Mouse (Mus musculus) CH12.LX (cell line): ENCODE measurements around the gene Ptcd3. TPM values are rescaled to one million over a fixed set of nuclear protein-coding genes. Genes with fewer than 3 reads are reported as not detected.

Experiments used
- DNase-seq: peaks from one replicate; pipeline ENCODE4 v3.0.0-alpha.2; 2013; ENCODE audit errors: extremely low read depth
- H3K27ac ChIP-seq: 2 replicates; pipeline ENCODE4 v1.5.1; 2012; ENCODE audit warnings: low read depth, mild to moderate bottlenecking, control low read depth, moderate library complexity; ENCODE audit not compliant: insufficient read depth
- H3K27me3 ChIP-seq: replicated peaks from 2 replicates; pipeline ENCODE3; 2012; ENCODE audit warnings: inconsistent platforms
- H3K36me3 ChIP-seq, 2 experiments: replicated peaks in 1 of 2; 2 replicates each; pipeline versions ENCODE3 to v1.6.1; 2012; ENCODE audit warnings: inconsistent platforms in 1 of 2, low read length in 1 of 2, mild to moderate bottlenecking in 1 of 2, mixed read lengths in 1 of 2, moderate library complexity in 1 of 2; ENCODE audit not compliant: control insufficient read depth in 1 of 2, insufficient read depth in 1 of 2
- H3K4me1 ChIP-seq, 2 experiments: 2 replicates each; pipeline ENCODE4 v1.6.1; 2012; ENCODE audit warnings: inconsistent platforms in 1 of 2, moderate library complexity in 1 of 2; ENCODE audit not compliant: insufficient read depth in 2 of 2, control insufficient read depth in 1 of 2
- H3K4me2 ChIP-seq: 2 replicates; pipeline ENCODE4 v1.6.1; 2012; ENCODE audit warnings: low read depth, mild to moderate bottlenecking, control low read depth; ENCODE audit not compliant: poor library complexity, insufficient read depth, severe bottlenecking
- H3K4me3 ChIP-seq, 3 experiments: fragments of 150-350 bp in 1 of 3; sonication (generic) in 1 of 3; replicated peaks in 1 of 3; 2 replicates each; pipeline versions ENCODE3 to v1.5.1; 2011 to 2012; ENCODE audit warnings: low read depth in 2 of 3, low read length in 2 of 3, mild to moderate bottlenecking in 2 of 3, moderate library complexity in 2 of 3, control low read depth in 1 of 3, improper control_type of control experiment in 1 of 3, inconsistent platforms in 1 of 3, mixed read lengths in 1 of 3; ENCODE audit not compliant: poor library complexity in 1 of 3
- H3K79me2 ChIP-seq: replicated peaks from 2 replicates; pipeline ENCODE4 v1.6.1; 2012; ENCODE audit warnings: mild to moderate bottlenecking, moderate library complexity; ENCODE audit not compliant: control insufficient read depth, poor library complexity, insufficient read depth, severe bottlenecking; ENCODE audit errors: extremely low read depth
- H3K9ac ChIP-seq: 2 replicates; pipeline ENCODE4 v1.6.1; 2012; ENCODE audit warnings: low read depth, mild to moderate bottlenecking, control low read depth, moderate library complexity; ENCODE audit not compliant: insufficient read depth
- H3K9me3 ChIP-seq: replicated peaks from 2 replicates; pipeline ENCODE3; 2012; ENCODE audit warnings: low read length, inconsistent platforms, mixed read lengths
- CHD2 ChIP-seq: IDR thresholded peaks from 2 replicates; pipeline ENCODE4 v1.6.1; 2011; ENCODE audit warnings: low read length, improper control_type of control experiment
- CTCF ChIP-seq, 2 experiments: IDR thresholded peaks in 1 of 2; conservative IDR thresholded peaks in 1 of 2; 2 replicates each; pipeline ENCODE4 v1.5.1; 2011 to 2012; ENCODE audit warnings: low read depth in 2 of 2, low read length in 2 of 2, improper control_type of control experiment in 1 of 2, inconsistent platforms in 1 of 2, mild to moderate bottlenecking in 1 of 2, moderate library complexity in 1 of 2
- E2F4 ChIP-seq: IDR thresholded peaks from 2 replicates; pipeline ENCODE4 v1.6.1; 2011; ENCODE audit warnings: low read depth, low read length, improper control_type of control experiment; ENCODE audit not compliant: insufficient replicate concordance
- ELF1 ChIP-seq: IDR thresholded peaks from 2 replicates; pipeline ENCODE4 v1.6.1; 2014; ENCODE audit warnings: low read depth, mild to moderate bottlenecking, inconsistent platforms, low read length, improper control_type of control experiment
- EP300 ChIP-seq: IDR thresholded peaks from 2 replicates; pipeline ENCODE4 v1.6.1; 2011; ENCODE audit warnings: low read length, improper control_type of control experiment
- GABPA ChIP-seq: IDR thresholded peaks from 2 replicates; pipeline ENCODE4 v1.6.1; 2012; ENCODE audit warnings: low read depth, low read length, improper control_type of control experiment, inconsistent platforms; ENCODE audit not compliant: insufficient replicate concordance
- HCFC1 ChIP-seq: IDR thresholded peaks from 2 replicates; pipeline ENCODE4 v1.6.1; 2012; ENCODE audit warnings: low read depth, mild to moderate bottlenecking, inconsistent platforms, low read length, improper control_type of control experiment
- JUN ChIP-seq: IDR thresholded peaks from 2 replicates; pipeline ENCODE4 v1.6.1; 2011; ENCODE audit warnings: low read depth, mild to moderate bottlenecking, low read length, improper control_type of control experiment, moderate library complexity; ENCODE audit not compliant: insufficient read depth
- JUND ChIP-seq: conservative IDR thresholded peaks from 2 replicates; pipeline ENCODE4 v1.6.1; 2011; ENCODE audit warnings: low read depth, low read length, improper control_type of control experiment
- KAT2A ChIP-seq: IDR thresholded peaks from 2 replicates; pipeline ENCODE4 v1.6.1; 2012; ENCODE audit warnings: low read length, improper control_type of control experiment, inconsistent platforms; ENCODE audit not compliant: insufficient replicate concordance
- MAFK ChIP-seq: IDR thresholded peaks from 2 replicates; pipeline ENCODE4 v1.6.1; 2011; ENCODE audit warnings: low read length, improper control_type of control experiment; ENCODE audit not compliant: insufficient replicate concordance
- MEF2A ChIP-seq: IDR thresholded peaks from 2 replicates; pipeline ENCODE4 v1.6.1; 2014; ENCODE audit warnings: low read depth, mild to moderate bottlenecking, inconsistent platforms, low read length, improper control_type of control experiment, borderline replicate concordance
- NELFE ChIP-seq: IDR thresholded peaks from 2 replicates; pipeline ENCODE4 v1.6.1; 2011; ENCODE audit warnings: low read depth, low read length, improper control_type of control experiment
- PAX5 ChIP-seq: IDR thresholded peaks from 2 replicates; pipeline ENCODE4 v1.6.1; 2012; ENCODE audit warnings: low read length, inconsistent platforms, mixed read lengths
- POLR2AphosphoS2 ChIP-seq: IDR thresholded peaks from 2 replicates; pipeline ENCODE4 v1.6.1; 2011; ENCODE audit warnings: low read depth, low read length, improper control_type of control experiment
- RAD21 ChIP-seq: IDR thresholded peaks from 2 replicates; pipeline ENCODE4 v1.6.1; 2011; ENCODE audit warnings: low read depth, mild to moderate bottlenecking, low read length, improper control_type of control experiment, moderate library complexity
- RCOR1 ChIP-seq: conservative IDR thresholded peaks from 2 replicates; pipeline ENCODE4 v1.6.1; 2012; ENCODE audit warnings: low read depth, mild to moderate bottlenecking, inconsistent platforms, low read length, improper control_type of control experiment
- SIN3A ChIP-seq: IDR thresholded peaks from 2 replicates; pipeline ENCODE4 v1.6.1; 2012; ENCODE audit warnings: low read length, improper control_type of control experiment, inconsistent platforms
- SMC3 ChIP-seq: IDR thresholded peaks from 2 replicates; pipeline ENCODE4 v1.6.1; 2011; ENCODE audit warnings: low read depth, low read length, improper control_type of control experiment
- TCF12 ChIP-seq: IDR thresholded peaks from 2 replicates; pipeline ENCODE4 v1.6.1; 2014; ENCODE audit warnings: low read depth, mild to moderate bottlenecking, inconsistent platforms, low read length, improper control_type of control experiment
- USF1 ChIP-seq: IDR thresholded peaks from 2 replicates; pipeline ENCODE4 v1.6.1; 2014; ENCODE audit warnings: low read depth, mild to moderate bottlenecking, inconsistent platforms, low read length, improper control_type of control experiment
- ZMIZ1 ChIP-seq: IDR thresholded peaks from 2 replicates; pipeline ENCODE4 v1.6.1; 2012; ENCODE audit warnings: low read depth, mild to moderate bottlenecking, inconsistent platforms, low read length, improper control_type of control experiment
- ZNF384 ChIP-seq: IDR thresholded peaks from 2 replicates; pipeline ENCODE4 v1.6.1; 2012; ENCODE audit warnings: low read depth, low read length, improper control_type of control experiment, inconsistent platforms
- dilution Hi-C: fragments of 300-500 bp; cut with MboI; formaldehyde crosslinking; loops from 2 replicates; pipeline ENCODE4 v1.14.3; 2020; ENCODE audit warnings: low sequenced_read_pairs; ENCODE audit not compliant: extremely low pct_unique_long_range_greater_than_20kb, extremely low pct_ligation_motif_present
- in situ Hi-C: fragments of 300-500 bp; cut with MboI; formaldehyde crosslinking; loops from 3 replicates; pipeline ENCODE4 v1.14.3; 2019; ENCODE audit warnings: low sequenced_read_pairs, low pct_ligation_motif_present, low pct_unique_long_range_greater_than_20kb, mixed read lengths
- polyA plus RNA-seq: library from polyadenylated mRNA; unstranded; fragments of >175 nt; gene quantifications from 2 replicates; pipeline ENCODE4 v1.2.1, GENCODE M21; 2012; ENCODE audit warnings: low read depth; ENCODE audit not compliant: insufficient read length
- total RNA-seq, 2 experiments: library from RNA; depleted of rRNA; stranded (reverse); fragments of 300-350 nt in 1 of 2; fragments of >200 nt in 1 of 2; gene quantifications; 2 replicates each; pipeline ENCODE4 v1.2.3; 2012 to 2014

Ptcd3 gene
- total and polyA plus RNA-seq, 3 experiments, result 76.6 to 169 (median 110) TPM

- peaks cover 4 to 27% of the 10 kb centered on the region in 2 experiments; a peak in 3 of 4 replicates for H3K4me1 ChIP-seq
- no peaks in the 10 kb centered on the region for H3K27me3 ChIP-seq
- TF ChIP-seq SIN3A (no peak), EP300 (no peak), JUND (no peak), PAX5 (no peak), POLR2AphosphoS2 (no peak), MAFK (no peak), MEF2A (no peak), RAD21 (no peak), E2F4 (no peak), RCOR1 (no peak), SMC3 (no peak), NELFE (no peak), GABPA (no peak), CTCF (conservative IDR thresholded peaks at IDR 0.05 in 1 of 2, IDR thresholded peaks at IDR 0.05 in 1 of 2; ENCODE audit: low read depth in 2 of 2, low read length in 2 of 2) (no peak), TCF12 (no peak), HCFC1 (no peak), KAT2A (no peak), JUN (no peak), ZNF384 (no peak)
- H3K9ac ChIP-seq, result no peak overlapping the region
- in situ Hi-C loops, result no loop called here
- no peak overlapping the region for H3K4me3 ChIP-seq
- H3K9me3 ChIP-seq, result no peaks in the 10 kb centered on the region
- no peak overlapping the region for H3K27ac ChIP-seq
- 0 out of 2 replicates have a peak, but pooled peaks cover 3% of the 10 kb centered on the region for H3K79me2 ChIP-seq
- DNase-seq, result no peak
- H3K36me3 ChIP-seq, result peaks cover 60 to 81% of the 10 kb centered on the region in 2 experiments
- dilution Hi-C loops, result no loop called here
- H3K4me2 ChIP-seq, result no peak overlapping the region
Observed at GRCm38 (mm10) chr6:71940912-71941311, 32.4 kb upstream of the Ptcd3 start.

DNA sequence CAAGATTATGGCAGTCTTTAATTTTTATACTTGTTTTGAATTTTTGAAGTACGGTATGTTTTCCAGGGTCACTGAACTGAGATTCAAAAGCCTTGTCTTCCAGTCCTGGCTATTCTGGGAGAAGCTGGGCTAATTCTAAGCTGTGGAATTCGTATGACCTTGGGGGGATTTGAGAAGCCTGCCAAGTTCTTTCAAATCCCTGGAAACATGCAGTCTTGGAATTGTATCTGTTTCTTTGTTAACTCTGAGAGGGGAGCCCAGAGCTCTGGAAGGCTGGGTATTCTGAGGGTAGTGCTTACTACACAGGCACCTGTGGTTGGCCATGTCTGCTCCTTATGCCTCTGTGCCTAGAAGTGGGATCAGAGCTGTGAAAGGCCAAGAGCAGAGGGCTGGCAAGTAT is 27.2 kb upstream of the Ptcd3 start:
- Histone ChIP-seq H3K27ac (no peak overlapping the region), H3K4me3 (no peak overlapping the region)
- TF ChIP-seq ELF1, result no peak
- no peak for TF ChIP-seq JUN
- no peak for TF ChIP-seq SIN3A
- no peak for TF ChIP-seq USF1
- TF ChIP-seq ZMIZ1, result no peak
- TF ChIP-seq CHD2, result no peak
- TF ChIP-seq MAFK, result no peak
- no peak for TF ChIP-seq HCFC1

More for the DNA sequence above, 27.2 kb upstream of the Ptcd3 start:
- dilution Hi-C loops (no loop called here), in situ Hi-C loops (no loop called here)
- DNase-seq, result no peak
- Histone ChIP-seq H3K9me3 (no peaks in the 10 kb centered on the region), H3K9ac (no peak overlapping the region), H3K79me2 (0 out of 2 replicates have a peak, but pooled peaks cover 2% of the 10 kb centered on the region), H3K4me2 (no peak overlapping the region), H3K36me3 (peaks cover 73 to 91% of the 10 kb centered on the region in 2 experiments), H3K4me1 (peaks cover 10 to 48% of the 10 kb centered on the region in 2 experiments), H3K27me3 (no peaks in the 10 kb centered on the region)
